Mouse (Mus musculus): ENCODE measurements at regions not wholly inside any gene's neighbourhood (a gene's known extent, or its start where the extent isn't known, plus 50 kb on each side); places are given as distances from the start of the nearest gene placed in this dataset.

GRCm38 (mm10) chr13:43724161-43724560 lies 60.4 kb upstream of the Cd83 start:
- no peak for DNase-seq (ENCODE audit: low spot score)

- DNase-seq (ENCODE audit: low spot score) = no peak
These were observed 58.9 kb upstream of the Cd83 start for GRCm38 (mm10) chr13:43725698-43726097.

GRCm38 (mm10) chr13:43726895-43727341 lies 57.7 kb upstream of the Cd83 start:
- DNase-seq (ENCODE audit: low spot score) = no peak

GRCm38 (mm10) chr13:43729617-43730016 lies 55.0 kb upstream of the Cd83 start:
- DNase-seq (ENCODE audit: low spot score) = no peak

GRCm38 (mm10) chr13:43733061-43733460 lies 51.5 kb upstream of the Cd83 start:
- no peak for DNase-seq (ENCODE audit: low spot score)

GRCm38 (mm10) chr13:43734641-43735040 lies 49.9 kb upstream of the Cd83 start:
- DNase-seq (ENCODE audit: low spot score) = peak; percentile 39
